Mouse (Mus musculus) lung, postnatal 0 days (tissue): ENCODE data around the gene Gramd1c.
A peak's percentile ranks its signal among the peaks of the same experiment; 100 is the strongest.

Experiments
- CTCF ChIP-seq: IDR thresholded peaks from 2 replicates; pipeline ENCODE4 v1.5.1; 2016; ENCODE audit warnings: antibody characterized with exemption, mild to moderate bottlenecking
- EP300 ChIP-seq: IDR thresholded peaks from 2 replicates; pipeline ENCODE4 v1.6.1; 2016; ENCODE audit warnings: antibody characterized with exemption, mild to moderate bottlenecking, control low read depth

GRCm38 (mm10) chr16:44002086-44002485 is 61.1 kb downstream of the Gramd1c start:
- TF ChIP-seq CTCF: peak; percentile 43
- no peak for TF ChIP-seq EP300
